Comparison of ENCODE assay signal across 8 mouse cellular contexts in the genomic region with DNA sequence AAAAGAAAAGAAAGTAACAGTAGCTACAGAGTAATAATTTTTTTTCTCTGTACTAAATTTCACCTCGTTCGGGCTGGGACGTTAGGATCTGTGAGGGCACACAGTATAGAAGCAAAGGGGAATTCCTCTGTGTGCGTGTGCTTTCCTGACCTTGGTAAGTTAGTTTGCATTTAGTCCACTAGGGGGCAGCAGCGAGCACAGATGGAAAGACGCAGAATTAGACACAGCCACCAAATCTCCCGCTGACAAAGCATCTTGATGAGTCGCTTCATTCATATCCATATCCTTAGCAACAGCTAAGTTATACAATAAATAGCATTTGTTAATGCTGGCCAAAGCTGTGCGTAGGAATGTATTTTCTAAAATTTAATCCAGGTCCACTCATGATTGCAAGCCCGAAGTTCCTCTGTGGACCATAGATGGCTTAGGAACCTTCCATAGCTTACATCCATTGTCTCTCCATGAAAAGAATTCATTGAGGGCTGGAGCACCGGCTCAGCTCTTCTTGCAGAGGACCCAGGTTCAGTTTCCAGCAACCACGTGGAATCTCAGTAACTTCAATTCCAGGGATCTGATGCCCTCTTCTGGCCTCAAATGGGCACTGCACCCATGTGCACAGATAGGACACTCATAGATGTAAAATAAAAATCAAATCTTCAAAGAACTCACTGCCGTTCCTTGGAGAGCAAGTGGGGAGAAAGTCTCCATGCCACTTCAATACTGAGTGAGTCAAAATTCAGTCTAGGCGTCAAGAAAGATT. TPM values are rescaled to one million over a fixed set of nuclear protein-coding genes. Genes with fewer than 3 reads are reported as not detected.
DNase-seq lines count a peak whose midpoint lies in the region; ATAC-seq and TF ChIP-seq lines count a peak whose summit lies in the region.

No protein-coding gene starts in this region.

- no peaks in the 10 kb centered on the region for H3K9me3 ChIP-seq in heart, postnatal 0 days (replicated peaks; ENCODE audit: control insufficient read depth, low read length)
- 0 out of 2 replicates have a peak, but pooled peaks cover 6% of the 10 kb centered on the region for H3K9me3 ChIP-seq in heart, embryonic 12.5 days (replicated peaks)
- H3K9me3 ChIP-seq in limb, embryonic 11.5 days (ENCODE audit: control insufficient read depth, low read length) = no peaks in the 10 kb centered on the region
- no peaks in the 10 kb centered on the region for H3K9me3 ChIP-seq in stomach, postnatal 0 days (ENCODE audit: control insufficient read depth, low read length)

- intact Hi-C loops in gastrocnemius, postnatal 14 days (cut with DNase I; ENCODE audit: low total_unique reads) = no loop called here

- no peak for TF ChIP-seq EP300 in heart, postnatal 0 days (IDR thresholded peaks at IDR 0.05; ENCODE audit: low read depth)
- TF ChIP-seq EP300 in stomach, postnatal 0 days (optimal IDR thresholded peaks at IDR 0.05) = no peak

- H3K9ac ChIP-seq in heart, postnatal 0 days (replicated peaks; ENCODE audit: low read depth, low read length) = no peak overlapping the region
- no peak overlapping the region for H3K9ac ChIP-seq in heart, embryonic 12.5 days
- no peak overlapping the region for H3K9ac ChIP-seq in limb, embryonic 11.5 days (ENCODE audit: low read length)
- H3K9ac ChIP-seq in stomach, postnatal 0 days (ENCODE audit: low read length) = no peak overlapping the region

- TF ChIP-seq CTCF in heart, postnatal 0 days (IDR thresholded peaks at IDR 0.05; ENCODE audit: low read depth) = peak; percentile 55
- TF ChIP-seq CTCF in stomach, postnatal 0 days (IDR thresholded peaks at IDR 0.05; ENCODE audit: low read depth) = peak; percentile 75

- H3K4me1 ChIP-seq in heart, postnatal 0 days (ENCODE audit: control insufficient read depth, insufficient read depth) = no peaks in the 10 kb centered on the region
- no peaks in the 10 kb centered on the region for H3K4me1 ChIP-seq in heart, embryonic 12.5 days (replicated peaks)
- no peaks in the 10 kb centered on the region for H3K4me1 ChIP-seq in limb, embryonic 11.5 days (ENCODE audit: control insufficient read depth, insufficient read depth, low read length)
- no peaks in the 10 kb centered on the region for H3K4me1 ChIP-seq in stomach, postnatal 0 days (replicated peaks; ENCODE audit: control insufficient read depth, insufficient read depth)

- H3K36me3 ChIP-seq in heart, postnatal 0 days (replicated peaks; ENCODE audit: control insufficient read depth, insufficient read depth, low read length) = no peaks in the 10 kb centered on the region
- H3K36me3 ChIP-seq in heart, embryonic 12.5 days = no peaks in the 10 kb centered on the region; the same call in 1 of the 2 replicates
- no peaks in the 10 kb centered on the region for H3K36me3 ChIP-seq in limb, embryonic 11.5 days (ENCODE audit: control insufficient read depth, insufficient read depth, low read length)
- H3K36me3 ChIP-seq in stomach, postnatal 0 days (ENCODE audit: control insufficient read depth, insufficient read depth, low read length) = no peaks in the 10 kb centered on the region

- H3K4me2 ChIP-seq in heart, postnatal 0 days (ENCODE audit: low read depth, low read length) = no peak overlapping the region
- H3K4me2 ChIP-seq in heart, embryonic 12.5 days = no peak overlapping the region
- H3K4me2 ChIP-seq in limb, embryonic 11.5 days (ENCODE audit: low read depth, severe bottlenecking) = no peak overlapping the region
- no peak overlapping the region for H3K4me2 ChIP-seq in stomach, postnatal 0 days (replicated peaks; ENCODE audit: low read depth)

- DNase-seq in heart, postnatal 0 days (ENCODE audit: low spot score) = no peak
- peak; percentile 55 to 60 for DNase-seq in right cerebral cortex, postnatal 10 days (ENCODE audit: low spot score in 2 of 2)
- DNase-seq in right cerebral cortex, postnatal 25 days = no peak
- DNase-seq in adrenal gland, postnatal 36 days = peak; percentile 42 to 55
- DNase-seq in limb, embryonic 11.5 days (ENCODE audit: low spot score) = peak; percentile 67
- no peak for DNase-seq in stomach, postnatal 0 days (ENCODE audit: low spot score)
- DNase-seq in gastrocnemius, postnatal 14 days = no peak

- WGBS in heart, postnatal 0 days = 82% methylated on average over 14 of the region's 14 CpGs
- WGBS in heart, embryonic 12.5 days = 76% methylated on average over 14 of the region's 14 CpGs
- WGBS in limb, embryonic 11.5 days = 82% methylated on average over 14 of the region's 14 CpGs
- 81% methylated on average over 14 of the region's 14 CpGs for WGBS in stomach, postnatal 0 days

- no peak overlapping the region for H3K4me3 ChIP-seq in heart, postnatal 0 days (ENCODE audit: low read depth, low read length)
- no peak overlapping the region for H3K4me3 ChIP-seq in heart, embryonic 12.5 days
- no peak overlapping the region for H3K4me3 ChIP-seq in limb, embryonic 11.5 days (ENCODE audit: low read depth, low read length)
- H3K4me3 ChIP-seq in stomach, postnatal 0 days (ENCODE audit: low read depth, low read length) = no peak overlapping the region

- no peak overlapping the region for H3K27ac ChIP-seq in heart, postnatal 0 days (ENCODE audit: low read depth)
- H3K27ac ChIP-seq in heart, embryonic 12.5 days (ENCODE audit: poor library complexity, severe bottlenecking) = no peak overlapping the region
- no peak overlapping the region for H3K27ac ChIP-seq in limb, embryonic 11.5 days (replicated peaks; ENCODE audit: low read depth, low read length)
- H3K27ac ChIP-seq in stomach, postnatal 0 days (replicated peaks) = no peak overlapping the region

- no peak for ATAC-seq in heart, postnatal 0 days (ENCODE audit: insufficient read depth, low read depth)
- no peak for ATAC-seq in heart, embryonic 12.5 days (ENCODE audit: insufficient number of reproducible peaks, low FRiP score)
- ATAC-seq in limb, embryonic 11.5 days (ENCODE audit: insufficient number of reproducible peaks, low FRiP score, low TSS enrichment, low read depth) = no peak
- no peak for ATAC-seq in stomach, postnatal 0 days (ENCODE audit: low FRiP score, low TSS enrichment)

- no peaks in the 10 kb centered on the region for H3K27me3 ChIP-seq in heart, postnatal 0 days (ENCODE audit: control insufficient read depth, insufficient read depth, low read length)
- no peaks in the 10 kb centered on the region for H3K27me3 ChIP-seq in heart, embryonic 12.5 days (replicated peaks)
- no peaks in the 10 kb centered on the region for H3K27me3 ChIP-seq in limb, embryonic 11.5 days (ENCODE audit: control insufficient read depth, insufficient read depth, low read length)
- H3K27me3 ChIP-seq in stomach, postnatal 0 days (ENCODE audit: control insufficient read depth, insufficient read depth, low read length) = no peaks in the 10 kb centered on the region

RNA-seq across cellular contexts. Expression of a gene that starts 52.8 kb away (rescaled TPM):
- 2.6 and 4.6 TPM in 2 replicates for total RNA-seq in heart, postnatal 0 days (2014; rRNA removed; ENCODE audit: low replicate concordance)
- polyA plus RNA-seq in heart, postnatal 0 days (2015; fragmentation: Nextera tagmentation; extraction: Ambion mirVana) = 0.94 and 1.7 TPM in 2 replicates
- 11.1 and 11.2 TPM in 2 replicates for polyA plus RNA-seq in heart, embryonic 12.5 days (2016; fragmentation: Nextera tagmentation; extraction: Ambion mirVana)
- total RNA-seq in adrenal gland, postnatal 36 days (2021) = 10 to 100 TPM; 14.2 to 23.4 TPM
- 54.0 and 54.7 TPM in 2 replicates for polyA plus RNA-seq in limb, embryonic 11.5 days (2014; fragmentation: Nextera tagmentation; extraction: Ambion mirVana)
- 6.3 and 7.4 TPM in 2 replicates for polyA plus RNA-seq in stomach, postnatal 0 days (2015; fragmentation: Nextera tagmentation; extraction: Ambion mirVana)
- 1 to 10 TPM; 6.8 to 8.8 TPM for total RNA-seq in gastrocnemius, postnatal 14 days (2021)

Comparison
In these comparisons a context has a peak if more than half of its experiments do, and no peak if none do; other contexts are left out.
1. DNase-seq: peak in right cerebral cortex, postnatal 10 days (2 of 2), adrenal gland, postnatal 36 days (2 of 2) and limb, embryonic 11.5 days (single experiment); none in heart, postnatal 0 days (single experiment), right cerebral cortex, postnatal 25 days (single experiment), stomach, postnatal 0 days (single experiment) and gastrocnemius, postnatal 14 days (single experiment).